Mouse (Mus musculus) E14TG2a.4 (cell line): ENCODE measurements around the gene Fscn3.

Source experiments
- CTCF ChIP-seq: conservative IDR thresholded peaks from 2 replicates; pipeline ENCODE4 v1.5.1; 2014; ENCODE audit warnings: low read length
- POU5F1 ChIP-seq: IDR thresholded peaks from 2 replicates; pipeline ENCODE4 v1.6.1; 2014; ENCODE audit warnings: low read length, borderline replicate concordance

GRCm38 (mm10) chr6:28385169-28385568 is 42.4 kb upstream of the Fscn3 start:
- TF ChIP-seq POU5F1: no peak
- TF ChIP-seq CTCF: no peak
